Mouse (Mus musculus) cerebellum, adult 2 months (tissue): ENCODE measurements at regions not wholly inside any gene's neighbourhood (a gene's known extent, or its start where the extent isn't known, plus 50 kb on each side); places are given as distances from the start of the nearest gene placed in this dataset.

ENCODE experiments used
- DNase-seq, 2 experiments: peaks; one replicate each; pipeline ENCODE4 v3.0.0; 2021
- H3K27ac ChIP-seq: fragments of 200-500 bp; 2 replicates; pipeline ENCODE4 v1.5.1; 2012; ENCODE audit warnings: low read length, control low read depth, inconsistent platforms; ENCODE audit not compliant: insufficient read depth
- H3K27me3 ChIP-seq: fragments of 200-500 bp; 2 replicates; pipeline ENCODE4 v1.6.1; 2012; ENCODE audit warnings: inconsistent platforms, mild to moderate bottlenecking, low read length, moderate library complexity; ENCODE audit not compliant: control insufficient read depth, insufficient read depth
- H3K4me1 ChIP-seq: fragments of 200-500 bp; 2 replicates; pipeline ENCODE4 v1.6.1; 2011; ENCODE audit warnings: low read length; ENCODE audit not compliant: control insufficient read depth, insufficient read depth
- H3K4me3 ChIP-seq: fragments of 200-500 bp; replicated peaks from 2 replicates; pipeline ENCODE3; 2011; ENCODE audit warnings: mild to moderate bottlenecking, low read depth, low read length, control low read depth; ENCODE audit not compliant: insufficient read depth
- CTCF ChIP-seq: fragments of 200-500 bp; IDR thresholded peaks from 2 replicates; pipeline ENCODE4 v1.5.1; 2011; ENCODE audit warnings: low read depth, mild to moderate bottlenecking, control low read depth, low read length, moderate library complexity, borderline replicate concordance; ENCODE audit not compliant: insufficient read depth
- POLR2A ChIP-seq: fragments of 200-500 bp; IDR thresholded peaks from 2 replicates; pipeline ENCODE4 v1.6.1; 2011; ENCODE audit warnings: low read length, control low read depth, borderline replicate concordance; ENCODE audit not compliant: insufficient read depth
- WGBS: fragments of 180-500 bp; shearing (Covaris S2); methylation state at CpG from one replicate; pipeline ENCODE4 v1.1.7; 2018; 5-methylcytosine and 5-hydroxymethylcytosine counted together

GRCm38 (mm10) chr8:28317081-28317480 is 869.6 kb downstream of the Poteg start:
- WGBS: 58% methylated on average over 1 of the region's 1 CpGs
- no peaks in the 10 kb centered on the region for H3K27me3 ChIP-seq
- no peak for DNase-seq
- no peak overlapping the region for H3K27ac ChIP-seq
- TF ChIP-seq POLR2A: no peak
- no peak for TF ChIP-seq CTCF
- no peaks in the 10 kb centered on the region for H3K4me1 ChIP-seq
- no peak overlapping the region for H3K4me3 ChIP-seq

GRCm38 (mm10) chr8:28333388-28333787 is 885.9 kb downstream of the Poteg start:
- no peak overlapping the region for H3K27ac ChIP-seq
- WGBS: 60% methylated on average over 1 of the region's 1 CpGs
- H3K27me3 ChIP-seq: no peaks in the 10 kb centered on the region
- no peaks in the 10 kb centered on the region for H3K4me1 ChIP-seq
- DNase-seq: no peak
- no peak for TF ChIP-seq CTCF
- no peak for TF ChIP-seq POLR2A
- no peak overlapping the region for H3K4me3 ChIP-seq

- no peaks in the 10 kb centered on the region for H3K4me1 ChIP-seq
- WGBS: 86% methylated on average over 4 of the region's 4 CpGs
- TF ChIP-seq CTCF: no peak
- TF ChIP-seq POLR2A: no peak
- H3K27ac ChIP-seq: no peak overlapping the region
- no peaks in the 10 kb centered on the region for H3K27me3 ChIP-seq
- H3K4me3 ChIP-seq: no peak overlapping the region
- no peak for DNase-seq
Observed at GRCm38 (mm10) chr8:28337484-28337883, 890.0 kb downstream of the Poteg start.

GRCm38 (mm10) chr8:28341236-28341635 is 893.8 kb downstream of the Poteg start:
- no peak for DNase-seq

GRCm38 (mm10) chr8:28366470-28366869 is 919.0 kb downstream of the Poteg start:
- no peaks in the 10 kb centered on the region for H3K27me3 ChIP-seq
- no peak for TF ChIP-seq POLR2A
- TF ChIP-seq CTCF: no peak
- no peak overlapping the region for H3K4me3 ChIP-seq
- no peak for DNase-seq
- H3K27ac ChIP-seq: no peak overlapping the region
- no peaks in the 10 kb centered on the region for H3K4me1 ChIP-seq

More at GRCm38 (mm10) chr8:28341236-28341635, 893.8 kb downstream of the Poteg start:
- TF ChIP-seq CTCF: no peak
- no peak for TF ChIP-seq POLR2A
- Histone ChIP-seq H3K27ac (no peak overlapping the region), H3K4me3 (no peak overlapping the region), H3K27me3 (no peaks in the 10 kb centered on the region), H3K4me1 (no peaks in the 10 kb centered on the region)
- WGBS: 86% methylated on average over 11 of the region's 11 CpGs

GRCm38 (mm10) chr8:28367361-28367760 is 919.9 kb downstream of the Poteg start:
- Histone ChIP-seq H3K4me1 (no peaks in the 10 kb centered on the region), H3K27me3 (no peaks in the 10 kb centered on the region), H3K4me3 (no peak overlapping the region), H3K27ac (no peak overlapping the region)
- TF ChIP-seq CTCF (no peak), POLR2A (no peak)
- 81% methylated on average over 3 of the region's 3 CpGs for WGBS
- DNase-seq: no peak

GRCm38 (mm10) chr8:28371752-28372151 is 924.3 kb downstream of the Poteg start:
- no peaks in the 10 kb centered on the region for H3K27me3 ChIP-seq
- H3K4me3 ChIP-seq: no peak overlapping the region
- H3K27ac ChIP-seq: no peak overlapping the region
- DNase-seq: no peak
- WGBS: 22% methylated on average over 1 of the region's 1 CpGs
- no peak for TF ChIP-seq POLR2A
- TF ChIP-seq CTCF: no peak
- no peaks in the 10 kb centered on the region for H3K4me1 ChIP-seq

GRCm38 (mm10) chr8:28400141-28400540 is 952.7 kb downstream of the Poteg start:
- Histone ChIP-seq H3K4me1 (no peaks in the 10 kb centered on the region), H3K27me3 (no peaks in the 10 kb centered on the region), H3K4me3 (no peak overlapping the region), H3K27ac (no peak overlapping the region)
- 20% methylated on average over 1 of the region's 1 CpGs for WGBS
- TF ChIP-seq CTCF (no peak), POLR2A (no peak)
- DNase-seq: no peak
